Mouse (Mus musculus) megakaryocyte, embryonic 14.5 days (primary cell): ENCODE results near the gene Lgals3bp. TPM values are rescaled to one million over a fixed set of nuclear protein-coding genes. Genes with fewer than 3 reads are reported as not detected.
A peak's percentile ranks its signal among the peaks of the same experiment; 100 is the strongest.

Source experiments
- H3K27me3 ChIP-seq: replicated peaks from 2 replicates; pipeline ENCODE3; 2012; ENCODE audit warnings: inconsistent platforms
- H3K36me3 ChIP-seq: replicated peaks from 2 replicates; pipeline ENCODE3; 2012; ENCODE audit warnings: low read length, inconsistent platforms, mixed read lengths
- H3K4me1 ChIP-seq: 2 replicates; pipeline ENCODE4 v1.6.1; 2012; ENCODE audit warnings: inconsistent platforms
- H3K4me3 ChIP-seq: replicated peaks from 2 replicates; pipeline ENCODE3; 2012; ENCODE audit warnings: moderate library complexity, mild to moderate bottlenecking, inconsistent platforms
- H3K9me3 ChIP-seq: 2 replicates; pipeline ENCODE4 v1.6.1; 2012; ENCODE audit warnings: inconsistent platforms
- FLI1 ChIP-seq: IDR thresholded peaks from 2 replicates; pipeline ENCODE4 v1.6.1; 2012; ENCODE audit warnings: low read length, inconsistent platforms, mixed read lengths
- GATA1 ChIP-seq: IDR thresholded peaks from 3 replicates; pipeline ENCODE4 v1.6.1; 2012; ENCODE audit warnings: mixed read lengths, low read length, inconsistent platforms, borderline replicate concordance
- polyA plus RNA-seq: library from polyadenylated mRNA; stranded (reverse); fragments of >175 nt; gene quantifications from 2 replicates; pipeline ENCODE4 v1.2.3, GENCODE M21; 2012; ENCODE audit warnings: low replicate concordance; ENCODE audit not compliant: insufficient read depth

Lgals3bp gene
- polyA plus RNA-seq, 1 experiment: 224 TPM

- no peaks in the 10 kb centered on the region for H3K9me3 ChIP-seq
- no peak for TF ChIP-seq FLI1
- no peak for TF ChIP-seq GATA1
- H3K4me3 ChIP-seq: peak overlapping the region; percentile 88
Measured at GRCm38 (mm10) chr11:118423266-118423971, 21.5 kb upstream of the Lgals3bp start.

GRCm38 (mm10) chr11:118420261-118420660 is 18.4 kb upstream of the Lgals3bp start:
- TF ChIP-seq GATA1 (no peak), FLI1 (no peak)
- H3K4me3 ChIP-seq: no peak overlapping the region
- H3K4me1 ChIP-seq: peaks cover 67% of the 10 kb centered on the region
- H3K36me3 ChIP-seq: peaks cover 25% of the 10 kb centered on the region
- peaks cover 7% of the 10 kb centered on the region for H3K27me3 ChIP-seq
- no peaks in the 10 kb centered on the region for H3K9me3 ChIP-seq

More at GRCm38 (mm10) chr11:118423266-118423971, 21.5 kb upstream of the Lgals3bp start:
- Histone ChIP-seq H3K27me3 (peaks cover 18% of the 10 kb centered on the region), H3K4me1 (peaks cover 61% of the 10 kb centered on the region), H3K36me3 (no peaks in the 10 kb centered on the region)

GRCm38 (mm10) chr11:118418834-118419504 is 17.1 kb upstream of the Lgals3bp start, which contains the start of gene Cant1:
Gene Cant1 (minus strand): TSS chr11:118419086.
- Histone ChIP-seq H3K27me3 (peaks cover 2% of the 10 kb centered on the region), H3K4me1 (peaks cover 67% of the 10 kb centered on the region), H3K36me3 (peaks cover 38% of the 10 kb centered on the region), H3K4me3 (peak within 1 kb of the TSS; percentile 99), H3K9me3 (no peaks in the 10 kb centered on the region)
- TF ChIP-seq FLI1: no peak
- no peak for TF ChIP-seq GATA1

- Histone ChIP-seq H3K27me3 (no peaks in the 10 kb centered on the region), H3K9me3 (no peaks in the 10 kb centered on the region), H3K4me1 (peaks cover 67% of the 10 kb centered on the region), H3K4me3 (peak overlapping the region; percentile 99), H3K36me3 (peaks cover 43% of the 10 kb centered on the region)
- TF ChIP-seq GATA1: no peak
Measured at GRCm38 (mm10) chr11:118418442-118418833, 16.5 kb upstream of the Lgals3bp start.

- Histone ChIP-seq H3K9me3 (no peaks in the 10 kb centered on the region), H3K4me1 (peaks cover 68% of the 10 kb centered on the region), H3K27me3 (no peaks in the 10 kb centered on the region), H3K36me3 (peaks cover 53% of the 10 kb centered on the region), H3K4me3 (peak overlapping the region; percentile 99)
- TF ChIP-seq FLI1 (no peak), GATA1 (no peak)
Measured at GRCm38 (mm10) chr11:118417496-118417895, 15.6 kb upstream of the Lgals3bp start.

GRCm38 (mm10) chr11:118416046-118416445 is 14.2 kb upstream of the Lgals3bp start:
- Histone ChIP-seq H3K9me3 (no peaks in the 10 kb centered on the region), H3K27me3 (no peaks in the 10 kb centered on the region), H3K4me1 (peaks cover 83% of the 10 kb centered on the region), H3K36me3 (peaks cover 67% of the 10 kb centered on the region), H3K4me3 (no peak overlapping the region)
- TF ChIP-seq FLI1 (no peak), GATA1 (no peak)

- H3K9me3 ChIP-seq: no peaks in the 10 kb centered on the region
- TF ChIP-seq FLI1 (no peak), GATA1 (no peak)
- H3K4me3 ChIP-seq: no peak overlapping the region
- H3K36me3 ChIP-seq: peaks cover 71% of the 10 kb centered on the region
- H3K4me1 ChIP-seq: peaks cover 85% of the 10 kb centered on the region
- H3K27me3 ChIP-seq: no peaks in the 10 kb centered on the region
Measured at GRCm38 (mm10) chr11:118415630-118416029, 13.7 kb upstream of the Lgals3bp start.

GRCm38 (mm10) chr11:118414270-118414669 is 12.4 kb upstream of the Lgals3bp start:
- H3K4me3 ChIP-seq: no peak overlapping the region
- no peaks in the 10 kb centered on the region for H3K27me3 ChIP-seq
- no peaks in the 10 kb centered on the region for H3K9me3 ChIP-seq
- TF ChIP-seq GATA1: no peak
- TF ChIP-seq FLI1: no peak
- peaks cover 91% of the 10 kb centered on the region for H3K4me1 ChIP-seq
- peaks cover 85% of the 10 kb centered on the region for H3K36me3 ChIP-seq

- H3K4me1 ChIP-seq: peaks cover 97% of the 10 kb centered on the region
- no peaks in the 10 kb centered on the region for H3K27me3 ChIP-seq
- no peaks in the 10 kb centered on the region for H3K9me3 ChIP-seq
- H3K4me3 ChIP-seq: peak overlapping the region; percentile 24
- TF ChIP-seq GATA1: no peak
- no peak for TF ChIP-seq FLI1
- H3K36me3 ChIP-seq: peaks cover 97% of the 10 kb centered on the region
Measured at GRCm38 (mm10) chr11:118413055-118413454, 11.2 kb upstream of the Lgals3bp start.

GRCm38 (mm10) chr11:118412601-118413000 is 10.7 kb upstream of the Lgals3bp start:
- no peaks in the 10 kb centered on the region for H3K9me3 ChIP-seq
- TF ChIP-seq GATA1: no peak
- H3K4me1 ChIP-seq: peaks cover 97% of the 10 kb centered on the region
- H3K36me3 ChIP-seq: peaks cover 99% of the 10 kb centered on the region
- H3K27me3 ChIP-seq: no peaks in the 10 kb centered on the region
- H3K4me3 ChIP-seq: no peak overlapping the region
